Mouse (Mus musculus) lung, adult 2 months (tissue): Measurements from ENCODE around the gene Znrf2.

Source experiments
- CTCF ChIP-seq: fragments of 200-500 bp; IDR thresholded peaks from 2 replicates; pipeline ENCODE4 v1.5.1; 2011; ENCODE audit warnings: mild to moderate bottlenecking, low read length, control low read depth; ENCODE audit not compliant: insufficient read depth
- POLR2A ChIP-seq: fragments of 200-500 bp; IDR thresholded peaks from 2 replicates; pipeline ENCODE4 v1.6.1; 2011; ENCODE audit warnings: low read depth, mild to moderate bottlenecking, control low read depth, low read length, borderline replicate concordance; ENCODE audit errors: extremely low read depth

DNA sequence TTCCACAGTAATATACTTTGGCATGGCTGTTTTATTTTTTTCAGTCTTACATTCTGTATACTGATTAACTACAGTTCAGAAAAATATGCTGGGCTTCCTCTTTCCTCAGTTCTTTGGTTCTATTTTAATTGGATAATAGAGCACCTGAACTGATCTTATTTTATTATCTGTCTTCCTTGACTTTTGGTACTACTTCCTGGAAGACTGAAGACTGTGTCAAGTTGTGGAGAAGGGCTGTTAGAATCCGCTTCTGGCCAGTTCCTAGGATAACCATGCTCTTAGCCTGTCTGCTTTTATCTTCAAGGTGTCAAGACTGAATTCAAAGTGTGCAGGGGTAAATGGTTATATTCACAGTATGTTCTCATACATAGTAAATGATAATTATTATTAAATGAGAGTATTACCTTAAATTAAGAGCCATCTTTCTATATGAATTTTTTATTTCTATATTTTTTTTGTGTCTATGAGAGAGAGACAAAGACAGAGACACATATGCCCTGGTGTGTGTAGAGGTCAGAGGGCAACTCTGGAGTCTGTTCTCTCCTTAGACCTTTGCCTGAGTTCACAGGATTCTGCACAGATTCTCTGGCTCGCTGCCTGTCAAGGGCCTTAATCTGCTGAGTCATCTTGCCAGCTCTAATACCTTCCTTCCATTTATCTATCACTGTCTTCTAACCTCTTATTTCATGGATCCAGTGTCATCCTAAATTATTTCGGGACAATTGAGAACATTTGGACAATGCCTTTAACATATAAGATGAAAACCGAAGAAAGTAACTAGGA lies 39.3 kb downstream of the Znrf2 start:
- TF ChIP-seq POLR2A (no peak), CTCF (no peak)
